Mouse (Mus musculus): Measurements from ENCODE around the gene Pclaf. TPM values are rescaled to one million over a fixed set of nuclear protein-coding genes. Genes with fewer than 3 reads are reported as not detected.

Gene Pclaf
- total and polyA plus RNA-seq, 3 experiments, result 2.4 to 95.3 (median 28.9) TPM

- no peak for TF ChIP-seq POLR2AphosphoS5 (IDR thresholded peaks at IDR 0.05; ENCODE audit: insufficient replicate concordance, low read depth, low read length)
- no peak for TF ChIP-seq GATA1 (IDR thresholded peaks at IDR 0.05; ENCODE audit: borderline replicate concordance, low read length)
- TF ChIP-seq GATA2 (IDR thresholded peaks at IDR 0.05; ENCODE audit: borderline replicate concordance, low read depth, low read length), result no peak
- TF ChIP-seq TAL1 (conservative IDR thresholded peaks at IDR 0.05; ENCODE audit: low read depth, low read length), result no peak
- TF ChIP-seq CTCF (IDR thresholded peaks at IDR 0.05; ENCODE audit: low read depth, low read length), result no peak
- DNase-seq (ENCODE audit: low spot score), result no peak
- Histone ChIP-seq H3K9me3 (replicated peaks) (no peaks in the 10 kb centered on the region), H3K27me3 (ENCODE audit: insufficient read depth, low read length) (no peaks in the 10 kb centered on the region), H3K4me1 (ENCODE audit: insufficient read depth, low read depth, low read length) (no peaks in the 10 kb centered on the region; the same call in none of the 2 replicates), H3K4me3 (ENCODE audit: low read depth, low read length) (no peak overlapping the region), H3K36me3 (replicated peaks) (peaks cover 43% of the 10 kb centered on the region)
- no peak for ATAC-seq (ENCODE audit: extremely low read depth, insufficient number of reproducible peaks, low FRiP score, poor library complexity, severe bottlenecking)
Observed at GRCm38 (mm10) chr9:65951082-65951587, 61.1 kb downstream of the Pclaf start.

Other genes starting within 250 kb of the Pclaf start
- 12.0 and 16.2 TPM in 2 replicates for gene Oaz2, start 222.2 kb upstream of the Pclaf start, total RNA-seq (2014; fragmentation: Nextera tagmentation)
- 39.3 and 43.0 TPM in 2 replicates for gene Oaz2, start 222.2 kb upstream of the Pclaf start, total RNA-seq (2017)
- 85.7 and 118 TPM in 2 replicates for gene Oaz2, start 222.2 kb upstream of the Pclaf start, polyA plus RNA-seq (2012)
- gene Zfp609, start 62.7 kb upstream of the Pclaf start, total RNA-seq (2014; fragmentation: Nextera tagmentation), result 60.3 and 69.2 TPM in 2 replicates
- gene Zfp609, start 62.7 kb upstream of the Pclaf start, total RNA-seq (2017), result 2.6 and 4.0 TPM in 2 replicates
- gene Zfp609, start 62.7 kb upstream of the Pclaf start, polyA plus RNA-seq (2012), result 62.3 and 83.9 TPM in 2 replicates
- gene Trip4, start 18.6 kb downstream of the Pclaf start, total RNA-seq (2014; fragmentation: Nextera tagmentation), result 31.9 and 40.5 TPM in 2 replicates
- gene Trip4, start 18.6 kb downstream of the Pclaf start, total RNA-seq (2017), result 24.4 and 24.7 TPM in 2 replicates
- gene Trip4, start 18.6 kb downstream of the Pclaf start, polyA plus RNA-seq (2012), result 2.6 and 5.2 TPM in 2 replicates
- gene Csnk1g1, start 18.7 kb downstream of the Pclaf start, total RNA-seq (2014; fragmentation: Nextera tagmentation), result 63.9 and 81.9 TPM in 2 replicates
- gene Csnk1g1, start 18.7 kb downstream of the Pclaf start, total RNA-seq (2017), result 25.4 and 34.1 TPM in 2 replicates
- gene Csnk1g1, start 18.7 kb downstream of the Pclaf start, polyA plus RNA-seq (2012), result 8.7 and 9.5 TPM in 2 replicates
- 261 and 293 TPM in 2 replicates for gene Ppib, start 170.0 kb downstream of the Pclaf start, total RNA-seq (2014; fragmentation: Nextera tagmentation)
- 400 and 413 TPM in 2 replicates for gene Ppib, start 170.0 kb downstream of the Pclaf start, total RNA-seq (2017)
- 60.8 and 112 TPM in 2 replicates for gene Ppib, start 170.0 kb downstream of the Pclaf start, polyA plus RNA-seq (2012)
- gene Snx22, start 179.5 kb downstream of the Pclaf start, total RNA-seq (2014; fragmentation: Nextera tagmentation), result 15.0 TPM in 1 of 2 replicates, not detected in the other
- 0.41 and 0.49 TPM in 2 replicates for gene Snx22, start 179.5 kb downstream of the Pclaf start, total RNA-seq (2017)
- gene Snx22, start 179.5 kb downstream of the Pclaf start, polyA plus RNA-seq (2012), result not detected in 2 replicates
- 71.3 and 81.1 TPM in 2 replicates for gene Snx1, start 236.3 kb downstream of the Pclaf start, total RNA-seq (2014; fragmentation: Nextera tagmentation)
- 230 and 242 TPM in 2 replicates for gene Snx1, start 236.3 kb downstream of the Pclaf start, total RNA-seq (2017)
- gene Snx1, start 236.3 kb downstream of the Pclaf start, polyA plus RNA-seq (2012), result 227 and 276 TPM in 2 replicates
- 176 and 189 TPM in 2 replicates for gene Ciao2a, start 236.4 kb downstream of the Pclaf start, total RNA-seq (2014; fragmentation: Nextera tagmentation)
- 258 and 270 TPM in 2 replicates for gene Ciao2a, start 236.4 kb downstream of the Pclaf start, total RNA-seq (2017)
- gene Ciao2a, start 236.4 kb downstream of the Pclaf start, polyA plus RNA-seq (2012), result 15.9 and 30.0 TPM in 2 replicates